Mouse (Mus musculus) ES-Bruce4 (cell line): Measurements from ENCODE around the gene Itga9. TPM values are rescaled to one million over a fixed set of nuclear protein-coding genes. Genes with fewer than 3 reads are reported as not detected.

Experiments used
- H3K27ac ChIP-seq: 2 replicates; pipeline ENCODE4 v1.5.1; 2012; ENCODE audit warnings: low read length, inconsistent platforms; ENCODE audit not compliant: insufficient read depth
- H3K27me3 ChIP-seq: 2 replicates; pipeline ENCODE4 v1.6.1; 2012; ENCODE audit warnings: mild to moderate bottlenecking, low read length, inconsistent platforms; ENCODE audit not compliant: control insufficient read depth, poor library complexity, insufficient read depth, severe bottlenecking
- H3K36me3 ChIP-seq: 2 replicates; pipeline ENCODE4 v1.6.1; 2012; ENCODE audit warnings: inconsistent platforms, mild to moderate bottlenecking, low read length, moderate library complexity; ENCODE audit not compliant: control insufficient read depth, poor library complexity, insufficient read depth, severe bottlenecking
- H3K4me1 ChIP-seq: one replicate; pipeline ENCODE4 v1.8.1; 2011; ENCODE audit warnings: low read length; ENCODE audit not compliant: control insufficient read depth, insufficient read depth
- H3K4me3 ChIP-seq: 2 replicates; pipeline ENCODE4 v1.5.1; 2011; ENCODE audit warnings: low read depth, mild to moderate bottlenecking, low read length
- H3K9ac ChIP-seq: 2 replicates; pipeline ENCODE4 v1.6.1; 2012; ENCODE audit warnings: low read depth, mild to moderate bottlenecking, inconsistent platforms; ENCODE audit not compliant: poor library complexity, severe bottlenecking
- H3K9me3 ChIP-seq: replicated peaks from 2 replicates; pipeline ENCODE4 v1.6.1; 2012; ENCODE audit warnings: mild to moderate bottlenecking, low read length, inconsistent platforms; ENCODE audit not compliant: control insufficient read depth, poor library complexity, insufficient read depth, severe bottlenecking
- CTCF ChIP-seq: IDR thresholded peaks from one replicate; pipeline ENCODE4 v1.8.1; 2011; ENCODE audit warnings: low read depth, low read length
- EP300 ChIP-seq: IDR thresholded peaks from 2 replicates; pipeline ENCODE4 v1.6.1; 2011; ENCODE audit warnings: low read depth, low read length; ENCODE audit not compliant: insufficient read depth
- POLR2A ChIP-seq: IDR thresholded peaks from one replicate; pipeline ENCODE4 v1.8.1; 2011; ENCODE audit warnings: low read length; ENCODE audit not compliant: insufficient read depth
- polyA plus RNA-seq: library from polyadenylated mRNA; stranded (reverse); fragments of >200 nt; gene quantifications from 2 replicates; pipeline ENCODE4 v1.2.4, GENCODE M21; 2011; ENCODE audit warnings: low read depth; ENCODE audit not compliant: missing spikeins, insufficient read depth, insufficient read length

The Itga9 gene
- polyA plus RNA-seq, 1 experiment = 5.2 TPM

DNA sequence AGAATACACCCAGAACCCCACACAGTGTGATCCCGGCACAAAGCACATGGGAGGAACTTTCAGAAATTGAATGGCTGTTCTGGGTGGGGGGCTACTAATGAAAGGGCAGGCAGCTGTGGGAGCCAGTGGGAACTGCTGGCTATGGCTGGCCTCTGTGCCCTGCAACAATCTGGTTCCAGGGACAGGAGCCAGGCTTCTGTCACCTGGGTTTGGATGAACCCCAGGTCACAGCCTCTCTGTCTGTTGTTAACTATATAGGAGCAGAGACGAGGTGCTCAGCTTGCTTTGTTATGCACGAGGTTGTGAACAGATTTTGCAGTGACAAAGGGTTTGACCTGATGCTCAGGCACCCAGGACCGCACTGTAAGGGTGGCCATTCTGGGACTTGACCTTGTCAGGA, 2.1 kb downstream of the Itga9 start:
- Histone ChIP-seq H3K4me1 (no peaks in the 10 kb centered on the region), H3K9ac (no peak overlapping the region), H3K27ac (no peak overlapping the region), H3K27me3 (no peaks in the 10 kb centered on the region), H3K9me3 (no peaks in the 10 kb centered on the region), H3K36me3 (no peaks in the 10 kb centered on the region), H3K4me3 (no peak overlapping the region)
- no peak for TF ChIP-seq CTCF
- no peak for TF ChIP-seq POLR2A
- TF ChIP-seq EP300 = no peak

DNA sequence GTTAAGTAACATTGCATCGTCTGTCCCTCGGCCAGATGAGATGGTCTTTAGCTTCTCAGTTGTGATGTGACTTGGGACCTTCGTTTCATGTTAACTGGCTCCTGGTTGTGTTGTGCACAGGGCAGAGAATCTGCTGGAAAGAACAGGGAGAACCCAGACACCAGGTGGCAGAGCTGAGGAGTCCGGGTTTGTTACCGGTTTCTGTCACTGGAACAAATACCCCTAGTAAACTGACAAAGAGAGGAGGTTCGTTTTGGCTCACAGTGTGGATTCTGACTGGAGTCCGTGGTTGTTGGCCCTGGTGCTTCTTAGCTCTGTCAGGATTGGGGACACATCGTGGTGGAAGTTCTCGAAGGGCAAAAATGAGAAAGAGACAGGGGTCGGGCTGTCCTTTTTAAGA, 3.6 kb downstream of the Itga9 start:
- no peak overlapping the region for H3K4me3 ChIP-seq
- TF ChIP-seq POLR2A (no peak), CTCF (no peak), EP300 (no peak)
- no peaks in the 10 kb centered on the region for H3K36me3 ChIP-seq
- H3K4me1 ChIP-seq = no peaks in the 10 kb centered on the region
- H3K27ac ChIP-seq = no peak overlapping the region
- H3K9ac ChIP-seq = no peak overlapping the region
- no peaks in the 10 kb centered on the region for H3K9me3 ChIP-seq
- H3K27me3 ChIP-seq = no peaks in the 10 kb centered on the region

DNA sequence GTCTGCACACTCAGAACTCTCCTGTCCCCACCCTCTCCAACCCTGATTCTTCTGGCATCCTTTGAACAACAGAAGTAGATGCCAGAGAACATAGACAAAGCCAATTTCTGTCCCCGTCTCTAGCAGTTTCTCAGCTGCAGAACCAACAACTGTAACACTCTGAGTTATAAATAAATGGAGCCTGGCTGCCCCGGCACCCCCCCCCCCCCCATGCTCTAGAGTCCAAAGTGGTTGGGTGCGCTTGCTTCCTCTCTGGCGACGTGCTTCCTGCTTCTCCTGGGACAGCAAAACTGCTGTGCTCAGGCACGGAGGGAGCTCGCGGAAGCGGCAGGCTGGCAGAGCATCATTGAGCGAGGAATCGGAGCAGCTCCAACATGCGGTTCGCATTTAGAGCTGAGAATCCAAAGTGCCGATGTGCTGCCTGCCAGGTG, 4.6 kb downstream of the Itga9 start:
- Histone ChIP-seq H3K27ac (no peak overlapping the region), H3K27me3 (no peaks in the 10 kb centered on the region), H3K4me1 (no peaks in the 10 kb centered on the region), H3K9me3 (no peaks in the 10 kb centered on the region), H3K9ac (no peak overlapping the region), H3K36me3 (no peaks in the 10 kb centered on the region), H3K4me3 (no peak overlapping the region)
- TF ChIP-seq EP300 (no peak), CTCF (no peak), POLR2A (no peak)

DNA sequence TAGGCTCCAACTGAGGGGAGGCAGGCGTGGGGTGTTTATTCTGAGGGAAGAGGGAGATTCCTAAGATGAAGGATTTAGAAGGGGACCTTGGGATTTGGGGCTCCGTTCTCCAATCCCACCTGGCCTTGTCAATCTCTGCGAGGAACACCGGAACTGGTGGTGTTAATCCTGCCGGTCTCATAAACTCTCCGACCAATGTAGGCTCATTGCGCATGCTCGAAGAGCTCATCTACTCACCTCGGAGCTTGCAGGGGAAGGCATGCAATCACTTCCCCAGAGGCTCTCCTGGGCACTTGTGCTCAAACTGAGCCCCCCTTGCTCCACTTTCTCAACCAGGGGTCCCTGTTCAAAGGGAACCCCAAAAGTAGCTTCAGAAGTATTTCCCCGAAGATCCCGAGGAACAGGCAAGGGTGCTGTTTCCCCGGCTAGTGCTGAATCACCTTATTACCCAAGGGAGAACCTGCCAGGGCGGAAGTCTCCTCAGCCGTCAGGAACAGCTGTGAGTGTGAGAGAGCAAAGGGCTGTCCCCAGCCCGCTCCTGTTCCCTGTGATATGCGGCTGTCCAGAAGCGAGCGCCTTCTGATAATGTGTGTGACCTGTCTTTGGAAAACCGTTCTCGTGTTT, 5.6 kb downstream of the Itga9 start:
- TF ChIP-seq CTCF (no peak), EP300 (no peak), POLR2A (no peak)
- no peak overlapping the region for H3K27ac ChIP-seq
- H3K36me3 ChIP-seq = no peaks in the 10 kb centered on the region
- H3K9ac ChIP-seq = no peak overlapping the region
- no peaks in the 10 kb centered on the region for H3K4me1 ChIP-seq
- H3K4me3 ChIP-seq = no peak overlapping the region
- H3K27me3 ChIP-seq = no peaks in the 10 kb centered on the region
- H3K9me3 ChIP-seq = no peaks in the 10 kb centered on the region

DNA sequence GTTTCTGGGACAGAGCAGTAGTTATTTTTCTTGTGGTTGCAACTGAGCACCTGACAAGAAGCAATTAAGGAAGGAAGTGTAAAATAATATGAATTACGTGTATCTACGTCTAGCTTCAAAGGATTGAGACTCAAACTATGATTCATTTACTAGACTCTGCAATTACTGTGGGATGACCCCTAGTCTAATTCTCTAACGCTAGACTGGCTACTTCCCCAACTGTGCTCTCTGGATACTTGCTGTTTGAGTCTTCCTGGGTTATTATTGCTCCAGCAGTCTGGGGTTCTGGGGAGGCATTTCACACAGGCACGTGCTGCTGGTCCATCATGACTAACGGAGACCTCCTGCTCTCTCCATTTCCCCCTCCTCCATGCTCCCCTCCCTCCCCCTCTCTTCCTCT, 10.7 kb downstream of the Itga9 start:
- TF ChIP-seq POLR2A (no peak), EP300 (no peak), CTCF (no peak)
- no peaks in the 10 kb centered on the region for H3K4me1 ChIP-seq

DNA sequence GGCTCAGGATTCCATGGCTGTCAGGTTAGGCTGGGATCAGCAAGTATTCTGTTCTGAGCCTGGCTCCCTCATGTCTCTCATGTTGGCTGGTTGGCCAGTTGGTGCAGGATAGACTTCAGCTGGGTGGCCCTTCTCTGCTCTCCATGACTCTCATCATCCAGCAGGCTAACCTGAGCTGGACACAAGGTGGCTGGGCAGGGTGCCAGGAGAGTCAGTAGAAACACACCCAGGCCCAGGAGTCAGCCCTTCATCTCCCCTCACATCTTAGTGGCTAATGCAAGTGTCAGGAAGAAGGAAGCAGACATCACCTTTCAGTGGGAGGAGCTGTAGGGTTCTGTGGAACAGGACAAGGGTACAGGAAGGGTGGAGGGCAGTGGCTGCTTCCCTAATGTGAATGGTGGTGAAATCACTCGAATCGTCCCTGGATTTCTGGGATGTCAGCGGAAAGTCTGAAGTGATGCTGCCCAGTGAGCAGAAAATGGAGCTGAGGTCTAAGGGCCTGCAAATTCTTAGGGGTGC, 12.3 kb downstream of the Itga9 start:
- Histone ChIP-seq H3K27me3 (no peaks in the 10 kb centered on the region), H3K36me3 (no peaks in the 10 kb centered on the region), H3K9ac (no peak overlapping the region), H3K9me3 (no peaks in the 10 kb centered on the region), H3K4me3 (no peak overlapping the region), H3K27ac (no peak overlapping the region), H3K4me1 (no peaks in the 10 kb centered on the region)
- TF ChIP-seq EP300 (no peak), POLR2A (no peak), CTCF (no peak)

More for the DNA sequence above, 10.7 kb downstream of the Itga9 start:
- H3K4me3 ChIP-seq = no peak overlapping the region
- no peak overlapping the region for H3K27ac ChIP-seq
- H3K9me3 ChIP-seq = no peaks in the 10 kb centered on the region
- H3K9ac ChIP-seq = no peak overlapping the region
- H3K36me3 ChIP-seq = no peaks in the 10 kb centered on the region
- H3K27me3 ChIP-seq = no peaks in the 10 kb centered on the region
